Mouse (Mus musculus) hindbrain, postnatal 0 days (tissue): Measurements from ENCODE around the gene Dlg1. TPM values are rescaled to one million over a fixed set of nuclear protein-coding genes. Genes with fewer than 3 reads are reported as not detected.

ENCODE experiments used
- ATAC-seq: fragments of 200-750 bp; cut with Nextera tagmentation; 2 replicates; pipeline ENCODE4 v1.8.0; 2017; ENCODE audit warnings: mild to moderate bottlenecking, moderate TSS enrichment, moderate library complexity
- DNase-seq: peaks from one replicate; pipeline ENCODE4 v3.0.0-alpha.2; 2015; ENCODE audit warnings: low spot score
- H3K27ac ChIP-seq: fragments of 300-500 bp; sonication (generic); 2 replicates; pipeline ENCODE4 v1.5.1; 2014; ENCODE audit warnings: mild to moderate bottlenecking
- H3K27me3 ChIP-seq: fragments of 300-500 bp; sonication (generic); 2 replicates; pipeline ENCODE4 v1.6.1; 2014; ENCODE audit warnings: low read length, mixed read lengths; ENCODE audit not compliant: insufficient read depth
- H3K36me3 ChIP-seq: fragments of 300-500 bp; sonication (generic); 2 replicates; pipeline ENCODE4 v1.6.1; 2014; ENCODE audit warnings: low read length, mixed read lengths; ENCODE audit not compliant: insufficient read depth
- H3K4me1 ChIP-seq: fragments of 300-500 bp; sonication (generic); 2 replicates; pipeline ENCODE4 v1.6.1; 2014; ENCODE audit warnings: antibody characterized with exemption, low read length, mixed read lengths; ENCODE audit not compliant: insufficient read depth
- H3K4me2 ChIP-seq: fragments of 300-500 bp; sonication (generic); 2 replicates; pipeline ENCODE4 v1.6.1; 2014; ENCODE audit warnings: low read depth, mild to moderate bottlenecking, low read length, moderate library complexity, mixed read lengths
- H3K4me3 ChIP-seq: fragments of 300-500 bp; sonication (generic); 2 replicates; pipeline ENCODE4 v1.5.1; 2014; ENCODE audit warnings: low read length
- H3K9ac ChIP-seq: fragments of 300-500 bp; sonication (generic); replicated peaks from 2 replicates; pipeline ENCODE4 v1.6.1; 2014; ENCODE audit warnings: mild to moderate bottlenecking, low read length, moderate library complexity, mixed read lengths
- H3K9me3 ChIP-seq: fragments of 300-500 bp; sonication (generic); 2 replicates; pipeline ENCODE4 v1.6.1; 2016; ENCODE audit warnings: low read length, mixed read lengths
- CTCF ChIP-seq: IDR thresholded peaks from 2 replicates; pipeline ENCODE4 v1.5.1; 2016; ENCODE audit warnings: antibody characterized with exemption, control low read depth, low read depth
- WGBS: fragments of 180-500 bp; shearing (Covaris S2); extraction: QIAGEN DNeasy Blood & Tissue Kit; methylation state at CpG from one replicate; pipeline ENCODE4 v1.1.7; 2014; 5-methylcytosine and 5-hydroxymethylcytosine counted together
- polyA plus RNA-seq: library from polyadenylated mRNA; unstranded; fragments of >200 nt; fragmentation: Nextera tagmentation; extraction: Ambion mirVana; gene quantifications from 2 replicates; pipeline ENCODE4 v1.2.1, GENCODE M21; 2015
- total RNA-seq: library from RNA; depleted of rRNA; stranded (reverse); fragments of >200 nt; gene quantifications from 2 replicates; pipeline ENCODE4 v1.2.3, GENCODE M21; 2014

Dlg1 gene
- total and polyA plus RNA-seq, 2 experiments from 2014 or later, result 11.3 to 22.7 TPM

DNA sequence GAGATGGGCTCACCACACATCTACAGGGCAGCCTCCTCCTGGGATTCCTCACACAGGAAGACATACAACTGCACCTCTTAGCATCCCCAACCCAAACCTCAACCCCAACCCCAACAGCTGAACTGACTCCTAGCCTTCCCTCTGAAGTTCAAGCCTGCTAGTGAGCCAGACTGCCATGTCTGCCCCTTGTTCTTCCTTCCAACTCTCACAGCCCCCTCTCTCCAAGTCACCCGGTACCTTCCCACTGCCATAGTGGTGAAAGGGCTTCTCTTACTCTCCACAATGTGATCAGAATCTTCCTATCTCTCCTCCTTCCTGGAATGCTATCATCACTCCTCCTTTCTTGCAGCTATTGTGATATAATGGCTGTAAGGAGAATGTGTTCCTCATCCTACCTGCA lies 40.9 kb upstream of the Dlg1 start:
- 94% methylated on average over 1 of the region's 1 CpGs for WGBS
- no peaks in the 10 kb centered on the region for H3K36me3 ChIP-seq

DNA sequence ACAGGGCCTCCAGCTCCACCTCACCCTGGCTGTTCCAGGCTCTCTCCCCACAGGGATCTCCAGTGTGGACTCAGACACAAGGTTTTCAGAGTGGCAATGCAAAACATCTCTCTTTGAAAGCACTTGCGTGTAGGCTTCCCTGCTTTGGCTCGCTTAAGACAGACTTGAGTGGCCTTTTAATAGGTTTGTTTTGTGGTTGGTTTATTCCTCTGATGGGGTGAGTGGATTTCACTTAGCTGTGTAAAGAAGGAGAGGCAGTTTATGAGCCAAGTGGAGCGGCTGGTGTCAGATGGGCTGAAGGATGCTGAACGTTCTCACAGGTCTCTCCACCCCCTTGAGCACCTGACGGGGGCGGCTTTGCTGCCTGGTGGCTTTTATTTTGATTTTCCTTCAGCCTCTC lies 40.1 kb upstream of the Dlg1 start:
- no peak overlapping the region for H3K9ac ChIP-seq
- H3K36me3 ChIP-seq, result no peaks in the 10 kb centered on the region
- TF ChIP-seq CTCF, result no peak
- 0 out of 2 replicates have a peak, but pooled peaks cover 4% of the 10 kb centered on the region for H3K4me1 ChIP-seq
- H3K27me3 ChIP-seq, result no peaks in the 10 kb centered on the region
- ATAC-seq (no peak), DNase-seq (no peak)
- no peak overlapping the region for H3K4me2 ChIP-seq
- 86% methylated on average over 6 of the region's 6 CpGs for WGBS
- no peak overlapping the region for H3K27ac ChIP-seq
- H3K9me3 ChIP-seq, result no peaks in the 10 kb centered on the region
- no peak overlapping the region for H3K4me3 ChIP-seq

More for the DNA sequence above, 40.9 kb upstream of the Dlg1 start:
- no peak overlapping the region for H3K4me2 ChIP-seq
- no peak for TF ChIP-seq CTCF
- peaks cover 9% of the 10 kb centered on the region for H3K4me1 ChIP-seq
- DNase-seq, result no peak
- H3K27me3 ChIP-seq, result no peaks in the 10 kb centered on the region
- no peak overlapping the region for H3K27ac ChIP-seq
- H3K9me3 ChIP-seq, result no peaks in the 10 kb centered on the region
- no peak overlapping the region for H3K4me3 ChIP-seq
- ATAC-seq, result no peak
- no peak overlapping the region for H3K9ac ChIP-seq

DNA sequence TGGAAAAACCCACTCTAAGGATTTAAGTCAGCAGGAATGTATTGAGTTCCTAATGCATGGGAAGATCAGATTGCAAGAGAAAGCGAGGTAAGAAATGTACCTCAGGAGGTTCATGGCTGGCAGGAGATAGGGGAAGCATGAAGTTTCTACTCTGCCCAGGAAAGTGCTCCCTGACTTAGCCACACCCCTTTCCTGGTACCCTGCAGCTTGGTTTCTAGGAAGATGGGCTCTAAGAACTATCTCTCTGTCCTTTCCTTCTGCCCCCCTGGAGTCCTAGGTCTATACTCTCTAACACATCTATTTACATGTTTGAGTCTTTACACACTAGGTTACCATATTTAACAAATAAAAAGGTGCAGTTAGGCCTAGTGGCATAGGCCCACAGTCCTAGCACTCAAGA lies 38.5 kb upstream of the Dlg1 start:
- DNase-seq, result no peak
- H3K4me3 ChIP-seq, result no peak overlapping the region
- no peak for TF ChIP-seq CTCF

DNA sequence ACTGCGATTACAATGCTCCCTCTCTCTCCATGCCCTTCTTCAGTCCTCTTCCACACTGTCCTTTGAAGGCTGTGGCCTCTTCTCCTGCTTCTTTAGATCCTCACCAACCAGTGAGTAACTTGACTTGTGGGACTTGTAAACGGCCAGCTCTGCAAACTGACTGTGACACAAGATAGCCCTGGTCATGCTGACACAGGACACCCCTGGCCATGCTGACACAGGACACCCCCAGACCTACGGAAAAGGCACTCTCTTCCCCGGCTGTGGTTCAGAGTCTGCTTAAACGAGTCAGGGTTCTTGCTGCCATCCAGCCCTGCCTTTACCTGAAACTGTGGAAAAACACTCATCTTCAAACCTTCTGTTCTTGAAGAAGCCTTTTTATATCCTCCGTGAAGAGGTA lies 36.9 kb upstream of the Dlg1 start:
- Histone ChIP-seq H3K9me3 (no peaks in the 10 kb centered on the region), H3K4me3 (no peak overlapping the region), H3K36me3 (no peaks in the 10 kb centered on the region), H3K9ac (no peak overlapping the region), H3K4me1 (no peaks in the 10 kb centered on the region), H3K27ac (no peak overlapping the region), H3K4me2 (no peak overlapping the region), H3K27me3 (no peaks in the 10 kb centered on the region)
- no peak for ATAC-seq
- DNase-seq, result no peak
- 85% methylated on average over 6 of the region's 6 CpGs for WGBS
- no peak for TF ChIP-seq CTCF

More for the DNA sequence above, 38.5 kb upstream of the Dlg1 start:
- Histone ChIP-seq H3K27ac (no peak overlapping the region), H3K4me2 (no peak overlapping the region), H3K27me3 (no peaks in the 10 kb centered on the region), H3K36me3 (no peaks in the 10 kb centered on the region), H3K9me3 (no peaks in the 10 kb centered on the region), H3K4me1 (0 out of 2 replicates have a peak, but pooled peaks cover 4% of the 10 kb centered on the region), H3K9ac (no peak overlapping the region)
- WGBS, result 88% methylated on average over 1 of the region's 1 CpGs
- ATAC-seq, result no peak

DNA sequence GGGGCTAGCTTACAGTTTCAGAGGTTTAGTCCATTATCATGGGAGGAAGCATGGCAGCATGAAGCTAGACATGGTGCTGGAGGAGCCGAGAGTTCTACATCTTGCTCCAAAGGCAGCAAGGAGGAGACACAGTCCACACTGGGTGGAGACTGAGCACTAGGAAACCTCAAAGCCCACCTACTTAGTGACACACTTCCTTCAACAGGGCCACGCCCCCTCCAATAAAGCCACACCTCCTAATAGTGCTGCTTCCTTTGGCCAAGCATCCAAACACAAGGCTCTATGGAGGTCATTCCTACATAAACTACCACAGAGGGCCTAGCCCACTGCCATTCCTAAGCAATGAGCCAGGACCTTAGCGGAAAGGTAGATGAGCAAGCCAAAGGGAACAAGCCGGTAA lies 32.9 kb upstream of the Dlg1 start:
- no peak overlapping the region for H3K27ac ChIP-seq
- no peak overlapping the region for H3K4me3 ChIP-seq
- H3K27me3 ChIP-seq, result no peaks in the 10 kb centered on the region
- no peak for TF ChIP-seq CTCF
- H3K4me2 ChIP-seq, result no peak overlapping the region
- no peak overlapping the region for H3K9ac ChIP-seq
- DNase-seq (no peak), ATAC-seq (no peak)
- H3K4me1 ChIP-seq, result no peaks in the 10 kb centered on the region
- WGBS, result 94% methylated on average over 4 of the region's 4 CpGs
- no peaks in the 10 kb centered on the region for H3K9me3 ChIP-seq
- H3K36me3 ChIP-seq, result no peaks in the 10 kb centered on the region

DNA sequence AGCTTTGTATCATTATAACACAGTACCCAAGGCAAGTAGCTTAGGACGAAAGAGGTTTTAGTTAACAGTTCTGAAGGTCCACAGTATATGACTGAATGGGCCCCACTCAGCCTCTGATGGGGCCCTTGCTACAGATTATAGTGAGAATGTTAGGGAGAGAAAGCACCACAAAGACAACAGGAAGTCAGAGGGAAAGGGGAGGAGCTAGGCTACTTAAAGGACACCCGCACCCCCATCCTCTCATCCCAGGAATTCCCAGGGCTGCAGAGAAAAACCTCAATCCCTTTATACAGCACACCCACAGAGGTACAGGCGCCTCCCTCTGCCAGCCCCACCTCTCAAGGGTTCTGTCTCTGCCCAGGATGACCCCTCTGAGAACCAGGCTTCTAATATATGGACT lies 32.2 kb upstream of the Dlg1 start:
- Histone ChIP-seq H3K27me3 (no peaks in the 10 kb centered on the region), H3K9ac (no peak overlapping the region), H3K4me2 (no peak overlapping the region), H3K27ac (no peak overlapping the region), H3K4me1 (no peaks in the 10 kb centered on the region), H3K36me3 (no peaks in the 10 kb centered on the region), H3K9me3 (no peaks in the 10 kb centered on the region), H3K4me3 (no peak overlapping the region)
- DNase-seq, result no peak
- WGBS, result 74% methylated on average over 3 of the region's 3 CpGs
- TF ChIP-seq CTCF, result no peak
- ATAC-seq, result no peak

DNA sequence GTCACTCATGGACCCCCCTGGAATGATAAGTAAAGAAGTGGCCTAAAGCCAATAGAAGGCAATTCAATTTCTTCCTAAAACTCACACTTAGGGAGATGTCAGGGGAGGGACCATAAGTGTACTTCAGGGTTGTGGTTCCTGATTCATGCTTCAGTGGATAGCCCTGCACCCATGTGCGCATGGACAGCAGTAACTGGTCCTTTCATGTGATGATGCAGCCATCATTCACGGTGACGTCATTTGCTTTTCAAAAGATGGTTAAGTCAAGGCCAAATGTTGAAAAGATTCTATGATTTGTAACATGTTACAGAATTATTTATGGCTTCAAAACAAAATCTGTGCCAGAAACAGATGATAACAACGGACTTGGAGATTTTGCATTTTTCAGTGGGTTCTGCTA lies 28.9 kb upstream of the Dlg1 start:
- H3K4me2 ChIP-seq, result no peak overlapping the region
- no peak overlapping the region for H3K4me3 ChIP-seq
- no peaks in the 10 kb centered on the region for H3K36me3 ChIP-seq
- no peak for ATAC-seq
- DNase-seq, result no peak
- no peak overlapping the region for H3K9ac ChIP-seq
- H3K27ac ChIP-seq, result no peak overlapping the region
- H3K9me3 ChIP-seq, result no peaks in the 10 kb centered on the region
- H3K4me1 ChIP-seq, result no peaks in the 10 kb centered on the region
- WGBS, result 95% methylated on average over 4 of the region's 4 CpGs
- no peak for TF ChIP-seq CTCF
- no peaks in the 10 kb centered on the region for H3K27me3 ChIP-seq

DNA sequence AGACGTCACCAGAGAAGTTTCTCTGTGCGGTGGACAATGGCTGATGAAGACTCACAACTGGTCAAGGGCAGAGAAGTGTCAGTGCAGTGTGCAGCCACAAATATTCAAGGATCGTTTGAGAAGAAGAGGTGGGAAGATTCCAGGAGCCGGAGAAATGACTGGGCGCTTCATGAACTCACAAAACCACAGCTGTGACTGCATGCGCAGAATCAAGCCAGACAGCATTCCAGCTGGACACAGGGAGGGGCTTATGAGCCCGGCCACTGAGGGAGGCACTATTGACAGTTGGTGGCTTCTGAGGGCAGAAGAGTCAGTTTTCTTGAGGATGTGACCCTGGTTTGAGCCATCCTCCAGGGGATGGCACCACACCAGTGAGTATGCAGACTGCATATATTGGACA lies 24.9 kb upstream of the Dlg1 start:
- DNase-seq (peak; percentile 53), ATAC-seq (no peak)
- H3K36me3 ChIP-seq, result no peaks in the 10 kb centered on the region
- no peak overlapping the region for H3K27ac ChIP-seq
- no peak overlapping the region for H3K4me3 ChIP-seq
- no peak for TF ChIP-seq CTCF
- no peak overlapping the region for H3K9ac ChIP-seq
- H3K4me2 ChIP-seq, result no peak overlapping the region
- H3K27me3 ChIP-seq, result no peaks in the 10 kb centered on the region
- H3K9me3 ChIP-seq, result no peaks in the 10 kb centered on the region
- WGBS, result 36% methylated on average over 7 of the region's 7 CpGs
- H3K4me1 ChIP-seq, result no peaks in the 10 kb centered on the region
